Mouse (Mus musculus) hindbrain, embryonic 15.5 days (tissue): ENCODE measurements around the gene Hpdl. TPM values are rescaled to one million over a fixed set of nuclear protein-coding genes. Genes with fewer than 3 reads are reported as not detected.

Experiments used
- ATAC-seq: fragments of 200-750 bp; cut with Nextera tagmentation; 2 replicates; pipeline ENCODE4 v1.8.0; 2017; ENCODE audit warnings: low read depth, moderate number of reproducible peaks, moderate TSS enrichment; ENCODE audit not compliant: low FRiP score
- H3K27ac ChIP-seq: fragments of 300-500 bp; sonication (generic); replicated peaks from 2 replicates; pipeline ENCODE4 v1.5.1; 2015; ENCODE audit warnings: mild to moderate bottlenecking, inconsistent platforms
- H3K27me3 ChIP-seq: fragments of 300-500 bp; sonication (generic); 2 replicates; pipeline ENCODE4 v1.6.1; 2015; ENCODE audit warnings: control low read depth, inconsistent platforms
- H3K36me3 ChIP-seq: fragments of 300-500 bp; sonication (generic); 2 replicates; pipeline ENCODE4 v1.6.1; 2015; ENCODE audit warnings: control low read depth, inconsistent platforms
- H3K4me1 ChIP-seq: fragments of 300-500 bp; sonication (generic); replicated peaks from 2 replicates; pipeline ENCODE4 v1.6.1; 2015; ENCODE audit warnings: control low read depth, inconsistent platforms
- H3K4me2 ChIP-seq: fragments of 300-500 bp; sonication (generic); 2 replicates; pipeline ENCODE4 v1.6.1; 2015; ENCODE audit warnings: moderate library complexity, mild to moderate bottlenecking, inconsistent platforms
- H3K4me3 ChIP-seq: fragments of 300-500 bp; sonication (generic); 2 replicates; pipeline ENCODE4 v1.5.1; 2015; ENCODE audit warnings: mild to moderate bottlenecking, inconsistent platforms
- H3K9ac ChIP-seq: fragments of 300-500 bp; sonication (generic); 2 replicates; pipeline ENCODE4 v1.6.1; 2015; ENCODE audit warnings: inconsistent platforms
- H3K9me3 ChIP-seq: fragments of 300-500 bp; sonication (generic); 2 replicates; pipeline ENCODE4 v1.6.1; 2016; ENCODE audit warnings: control low read depth, inconsistent platforms
- WGBS: fragments of 180-500 bp; shearing (Covaris S2); methylation state at CpG from one replicate; pipeline ENCODE4 v1.1.7; 2015; 5-methylcytosine and 5-hydroxymethylcytosine counted together
- polyA plus RNA-seq: library from polyadenylated mRNA; unstranded; fragments of >200 nt; fragmentation: Nextera tagmentation; extraction: Ambion mirVana; gene quantifications from 2 replicates; pipeline ENCODE4 v1.2.1, GENCODE M21; 2015

Gene Hpdl
- polyA plus RNA-seq, 1 experiment from 2014 or later: 2.0 TPM

- Histone ChIP-seq H3K36me3 (no peaks in the 10 kb centered on the region), H3K9ac (no peak overlapping the region), H3K4me3 (no peak overlapping the region), H3K4me2 (no peak overlapping the region), H3K9me3 (no peaks in the 10 kb centered on the region), H3K27ac (no peak overlapping the region), H3K4me1 (no peaks in the 10 kb centered on the region), H3K27me3 (no peaks in the 10 kb centered on the region)
- ATAC-seq: no peak
- WGBS: 78% methylated on average over 2 of the region's 2 CpGs
These were observed 27.2 kb downstream of the Hpdl start for GRCm38 (mm10) chr4:116794273-116794672.

GRCm38 (mm10) chr4:116792453-116792852 is 29.1 kb downstream of the Hpdl start:
- ATAC-seq: no peak
- H3K27me3 ChIP-seq: no peaks in the 10 kb centered on the region
- no peak overlapping the region for H3K27ac ChIP-seq
- H3K36me3 ChIP-seq: no peaks in the 10 kb centered on the region
- no peak overlapping the region for H3K4me2 ChIP-seq
- no peaks in the 10 kb centered on the region for H3K4me1 ChIP-seq
- WGBS: 90% methylated on average over 8 of the region's 8 CpGs
- H3K4me3 ChIP-seq: no peak overlapping the region
- no peak overlapping the region for H3K9ac ChIP-seq
- H3K9me3 ChIP-seq: no peaks in the 10 kb centered on the region

DNA sequence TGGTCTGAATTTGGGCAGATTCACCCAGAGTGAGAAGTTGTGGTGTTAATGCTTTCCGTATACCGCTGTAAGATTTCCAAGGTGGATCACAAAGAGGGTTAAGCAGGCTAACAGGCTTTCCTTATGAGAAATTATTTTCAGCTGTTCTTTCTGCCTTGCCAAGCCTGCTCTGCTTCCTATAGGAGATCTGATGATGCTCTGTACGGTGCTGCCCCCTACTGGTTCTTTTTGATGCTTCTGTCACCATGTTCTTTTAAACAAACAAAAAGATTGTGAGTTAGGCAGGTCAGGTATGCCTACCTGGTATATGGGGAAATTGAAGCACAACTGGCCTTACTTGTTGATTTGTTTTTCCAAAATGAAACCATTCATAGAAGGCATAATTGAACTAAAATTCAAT is 32.6 kb downstream of the Hpdl start:
- Histone ChIP-seq H3K36me3 (no peaks in the 10 kb centered on the region), H3K27me3 (no peaks in the 10 kb centered on the region), H3K4me3 (no peak overlapping the region), H3K9ac (no peak overlapping the region), H3K4me2 (no peak overlapping the region), H3K9me3 (no peaks in the 10 kb centered on the region), H3K27ac (no peak overlapping the region), H3K4me1 (no peaks in the 10 kb centered on the region)
- no peak for ATAC-seq
- 10% methylated on average over 3 of the region's 3 CpGs for WGBS

- no peaks in the 10 kb centered on the region for H3K36me3 ChIP-seq
- WGBS: 44% methylated on average over 7 of the region's 7 CpGs
- ATAC-seq: no peak
- no peaks in the 10 kb centered on the region for H3K27me3 ChIP-seq
- H3K4me2 ChIP-seq: no peak overlapping the region
- H3K27ac ChIP-seq: no peak overlapping the region
- H3K9ac ChIP-seq: no peak overlapping the region
- H3K4me1 ChIP-seq: no peaks in the 10 kb centered on the region
- no peak overlapping the region for H3K4me3 ChIP-seq
- H3K9me3 ChIP-seq: no peaks in the 10 kb centered on the region
These were observed 33.3 kb downstream of the Hpdl start for GRCm38 (mm10) chr4:116787985-116788760.

DNA sequence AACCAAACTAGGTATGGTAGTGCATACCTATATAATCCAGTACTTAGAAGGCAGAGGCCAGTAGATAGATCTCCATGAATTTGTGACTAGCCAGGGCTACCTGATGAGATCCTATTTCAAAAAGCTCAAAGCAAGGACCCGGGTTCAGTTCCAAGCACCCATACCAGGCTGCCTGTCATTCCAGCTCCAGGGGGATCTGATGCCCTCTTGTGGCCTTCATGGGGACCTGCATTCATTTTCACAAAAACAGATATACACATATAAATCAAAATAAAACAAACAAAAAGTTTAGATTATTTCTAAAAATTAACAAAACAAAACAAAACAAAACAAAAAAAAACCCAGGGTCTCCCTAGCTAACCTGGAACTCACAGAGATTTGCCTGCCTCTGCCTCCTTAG is 34.9 kb downstream of the Hpdl start:
- H3K4me3 ChIP-seq: no peak overlapping the region
- H3K36me3 ChIP-seq: no peaks in the 10 kb centered on the region
- no peak overlapping the region for H3K9ac ChIP-seq
- H3K9me3 ChIP-seq: no peaks in the 10 kb centered on the region
- ATAC-seq: no peak
- no peaks in the 10 kb centered on the region for H3K4me1 ChIP-seq
- WGBS: 94% methylated on average over 1 of the region's 1 CpGs
- H3K4me2 ChIP-seq: no peak overlapping the region
- no peaks in the 10 kb centered on the region for H3K27me3 ChIP-seq
- no peak overlapping the region for H3K27ac ChIP-seq

DNA sequence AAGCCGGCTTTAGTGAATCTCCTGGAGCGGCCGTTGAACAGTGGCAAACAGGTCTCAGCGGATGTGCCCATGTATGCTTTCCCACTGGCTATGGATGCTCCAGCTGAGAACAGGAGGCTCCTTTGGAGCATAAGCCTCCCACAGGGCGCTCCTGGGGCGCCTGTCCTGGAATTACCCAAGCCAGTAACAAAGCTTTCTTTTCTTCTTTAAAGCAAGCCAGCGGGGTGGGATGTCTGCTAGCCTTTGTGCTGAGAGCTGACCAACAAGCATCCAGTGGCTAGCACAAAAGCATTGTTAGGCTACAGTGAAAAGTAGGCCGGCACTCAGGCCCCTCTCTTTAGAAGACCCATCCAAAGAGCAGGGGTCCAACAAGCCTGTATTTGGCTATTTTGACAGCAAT is 39.3 kb downstream of the Hpdl start:
- ATAC-seq: no peak
- H3K9ac ChIP-seq: no peak overlapping the region

GRCm38 (mm10) chr4:116781366-116781765 is 40.1 kb downstream of the Hpdl start:
- Histone ChIP-seq H3K9me3 (no peaks in the 10 kb centered on the region), H3K4me1 (no peaks in the 10 kb centered on the region), H3K27me3 (no peaks in the 10 kb centered on the region), H3K36me3 (no peaks in the 10 kb centered on the region), H3K4me3 (no peak overlapping the region), H3K27ac (no peak overlapping the region), H3K4me2 (no peak overlapping the region), H3K9ac (no peak overlapping the region)
- no peak for ATAC-seq
- WGBS: 36% methylated on average over 2 of the region's 2 CpGs

More for the DNA sequence above, 39.3 kb downstream of the Hpdl start:
- Histone ChIP-seq H3K4me1 (no peaks in the 10 kb centered on the region), H3K27me3 (no peaks in the 10 kb centered on the region), H3K4me2 (no peak overlapping the region), H3K36me3 (no peaks in the 10 kb centered on the region), H3K27ac (no peak overlapping the region), H3K4me3 (no peak overlapping the region), H3K9me3 (no peaks in the 10 kb centered on the region)
- 9% methylated on average over 8 of the region's 8 CpGs for WGBS

- H3K9me3 ChIP-seq: no peaks in the 10 kb centered on the region
- H3K9ac ChIP-seq: no peak overlapping the region
- no peak for ATAC-seq
- no peaks in the 10 kb centered on the region for H3K36me3 ChIP-seq
- no peak overlapping the region for H3K4me3 ChIP-seq
- no peak overlapping the region for H3K4me2 ChIP-seq
- WGBS: 87% methylated on average over 2 of the region's 2 CpGs
- H3K4me1 ChIP-seq: no peaks in the 10 kb centered on the region
- no peak overlapping the region for H3K27ac ChIP-seq
- H3K27me3 ChIP-seq: no peaks in the 10 kb centered on the region
These were observed 41.0 kb downstream of the Hpdl start for GRCm38 (mm10) chr4:116780541-116780940.

- WGBS: 93% methylated on average over 3 of the region's 3 CpGs
- no peak for ATAC-seq
- Histone ChIP-seq H3K9me3 (no peaks in the 10 kb centered on the region), H3K4me2 (no peak overlapping the region), H3K4me1 (no peaks in the 10 kb centered on the region), H3K27me3 (no peaks in the 10 kb centered on the region), H3K36me3 (no peaks in the 10 kb centered on the region), H3K9ac (no peak overlapping the region), H3K4me3 (no peak overlapping the region), H3K27ac (no peak overlapping the region)
These were observed 44.4 kb downstream of the Hpdl start for GRCm38 (mm10) chr4:116777079-116777478.

DNA sequence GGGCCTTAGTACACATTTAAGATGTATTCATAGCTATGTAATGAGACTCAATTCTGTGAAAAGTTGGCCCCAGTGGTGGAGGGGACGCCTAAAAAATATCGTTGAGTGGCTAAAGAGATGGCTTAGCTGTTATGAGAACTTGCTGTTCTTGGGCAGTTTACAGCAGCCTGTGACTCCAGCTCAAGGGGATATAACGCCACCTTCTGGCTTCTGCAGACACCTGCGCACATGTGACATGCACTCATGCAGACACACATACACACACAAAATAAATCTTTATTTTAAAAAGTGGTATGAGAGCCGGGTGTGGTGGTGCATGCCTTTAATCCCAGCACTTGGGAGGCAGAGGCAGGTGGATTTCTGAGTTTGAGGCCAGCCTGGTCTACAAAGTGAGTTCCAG is 45.1 kb downstream of the Hpdl start:
- Histone ChIP-seq H3K9me3 (no peaks in the 10 kb centered on the region), H3K4me3 (no peak overlapping the region), H3K4me2 (no peak overlapping the region), H3K4me1 (no peaks in the 10 kb centered on the region), H3K9ac (no peak overlapping the region), H3K36me3 (no peaks in the 10 kb centered on the region), H3K27me3 (no peaks in the 10 kb centered on the region), H3K27ac (no peak overlapping the region)
- no peak for ATAC-seq
- WGBS: 94% methylated on average over 5 of the region's 5 CpGs

Other genes starting within 250 kb of the Hpdl start
- 4.4 and 4.8 TPM in 2 replicates for gene Ccdc17, start 225.1 kb downstream of the Hpdl start, polyA plus RNA-seq
- gene Nasp, start 193.8 kb downstream of the Hpdl start, polyA plus RNA-seq: 92.9 and 98.3 TPM in 2 replicates
- gene Akr1a1, start 170.0 kb downstream of the Hpdl start, polyA plus RNA-seq: 704 and 712 TPM in 2 replicates
- 446 and 514 TPM in 2 replicates for gene Prdx1, start 136.2 kb downstream of the Hpdl start, polyA plus RNA-seq
- 23.0 and 23.2 TPM in 2 replicates for gene Mmachc, start 113.3 kb downstream of the Hpdl start, polyA plus RNA-seq
- gene Ccdc163, start 113.2 kb downstream of the Hpdl start, polyA plus RNA-seq: 12.6 and 13.6 TPM in 2 replicates
- 2.6 and 3.3 TPM in 2 replicates for gene Tesk2, start 100.8 kb downstream of the Hpdl start, polyA plus RNA-seq
- 27.4 and 32.8 TPM in 2 replicates for gene Toe1, start 14.1 kb downstream of the Hpdl start, polyA plus RNA-seq
- gene Mutyh, start 14.0 kb downstream of the Hpdl start, polyA plus RNA-seq: 7.4 and 8.4 TPM in 2 replicates
- gene Zswim5, start 55.7 kb upstream of the Hpdl start, polyA plus RNA-seq: 5.2 and 5.4 TPM in 2 replicates
- gene Urod, start 172.7 kb upstream of the Hpdl start, polyA plus RNA-seq: 56.6 and 59.4 TPM in 2 replicates
- 25.3 and 30.1 TPM in 2 replicates for gene Hectd3, start 173.6 kb upstream of the Hpdl start, polyA plus RNA-seq
- 43.8 and 46.8 TPM in 2 replicates for gene Eif2b3, start 197.7 kb upstream of the Hpdl start, polyA plus RNA-seq